Mouse (Mus musculus) frontal cortex, adult (tissue): ENCODE data around the gene Gm11985.

Source experiments
- ATAC-seq: cut with Nextera tagmentation; 2 replicates; pipeline ENCODE4 v1.9.2; 2017; ENCODE audit warnings: mild to moderate bottlenecking, moderate library complexity, mixed read lengths; ENCODE audit not compliant: low TSS enrichment

Gm11985 gene

GRCm38 (mm10) chr11:7200393-7200783, 12.0 kb upstream of the Gm11985 start:
- no peak for ATAC-seq

DNA sequence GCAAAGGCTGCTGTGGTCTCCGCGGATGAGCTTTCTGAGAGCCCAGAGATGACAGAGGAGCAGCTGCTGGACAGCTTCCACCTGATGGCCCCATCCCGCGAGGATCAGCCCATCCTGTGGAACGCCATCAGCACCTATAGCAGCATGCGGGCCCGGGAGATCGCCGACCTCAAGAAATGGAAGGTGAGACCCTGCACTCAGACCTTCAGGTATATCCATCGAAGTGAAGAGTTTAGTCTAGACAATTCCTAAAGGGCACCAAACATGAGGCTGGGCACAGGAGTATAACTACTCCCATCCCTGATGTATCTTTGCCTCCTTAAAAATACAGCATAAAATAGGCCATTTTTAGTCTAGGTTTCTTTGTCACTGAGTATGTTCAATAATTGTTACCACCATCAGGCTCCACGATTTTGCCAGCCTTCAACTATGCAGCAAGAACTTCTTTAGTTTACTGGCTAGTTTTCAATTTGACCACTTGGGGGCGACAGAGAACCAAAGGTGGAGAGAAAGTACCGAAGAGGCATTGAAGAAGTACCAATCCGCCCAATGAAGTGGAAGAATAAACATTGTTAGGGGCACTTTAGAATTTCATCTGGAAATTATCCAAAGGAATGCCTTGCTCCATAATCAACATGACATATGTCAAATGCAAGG, 11.5 kb upstream of the Gm11985 start:
- ATAC-seq: peak; percentile 94

GRCm38 (mm10) chr11:7198481-7199256, 10.3 kb upstream of the Gm11985 start:
- ATAC-seq: no peak

GRCm38 (mm10) chr11:7198006-7198405, 9.6 kb upstream of the Gm11985 start:
- no peak for ATAC-seq

- no peak for ATAC-seq
These were observed 9.1 kb upstream of the Gm11985 start, which contains the start of gene Igfbp1 for GRCm38 (mm10) chr11:7197491-7197941. Gene Igfbp1 (plus strand): TSS chr11:7197782.

GRCm38 (mm10) chr11:7195312-7195685, 6.9 kb upstream of the Gm11985 start:
- ATAC-seq: no peak

- no peak for ATAC-seq
These were observed 6.3 kb upstream of the Gm11985 start for GRCm38 (mm10) chr11:7194432-7195311.

DNA sequence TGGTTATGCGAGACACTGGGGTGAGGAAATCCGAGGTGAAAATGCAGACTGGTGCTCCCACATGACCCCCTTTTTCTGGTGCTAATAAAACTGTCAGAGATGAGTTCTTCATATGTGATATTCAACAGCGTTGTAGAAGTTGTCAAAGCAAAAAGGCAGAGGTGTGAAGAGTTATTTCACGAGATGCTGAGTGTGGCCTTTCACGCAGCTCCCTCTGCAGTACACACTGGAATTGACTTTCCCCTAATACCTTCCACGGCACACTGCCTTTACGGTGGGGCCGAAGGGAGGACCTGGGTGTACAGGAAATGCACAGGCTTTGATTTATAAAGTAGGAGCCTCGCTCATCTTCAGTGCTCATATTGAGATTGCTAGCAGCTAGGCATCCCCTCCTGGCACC, 4.8 kb upstream of the Gm11985 start:
- ATAC-seq: 0 out of 2 replicates have a peak, but pooled peaks have one; percentile 32

DNA sequence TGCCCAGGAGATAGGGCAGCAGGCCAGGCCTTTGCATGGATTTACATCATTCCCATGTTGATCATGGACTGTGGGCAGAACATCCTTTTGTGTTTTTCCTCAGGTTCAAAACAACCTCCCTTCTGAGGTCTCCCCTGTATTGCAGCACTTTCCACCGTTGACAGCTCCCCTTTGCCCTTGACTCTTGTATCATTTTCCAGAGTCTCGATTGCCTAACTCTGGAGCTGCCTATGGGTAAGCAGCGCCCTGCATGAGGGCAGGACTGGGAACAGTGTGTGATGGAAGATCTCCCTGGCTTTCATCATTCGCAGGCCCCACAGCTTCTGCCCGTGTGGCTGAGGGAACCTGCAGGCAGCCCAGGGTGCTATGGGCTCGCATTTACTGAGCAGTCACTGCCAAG, 4.3 kb upstream of the Gm11985 start:
- ATAC-seq: no peak

GRCm38 (mm10) chr11:7187472-7187871, 897 bp downstream of the Gm11985 start:
- ATAC-seq: no peak

- no peak for ATAC-seq
These were observed 3.9 kb downstream of the Gm11985 start for GRCm38 (mm10) chr11:7184420-7184819.

GRCm38 (mm10) chr11:7182409-7183042, 5.8 kb downstream of the Gm11985 start:
- no peak; the same call in 1 of the 2 replicates for ATAC-seq

DNA sequence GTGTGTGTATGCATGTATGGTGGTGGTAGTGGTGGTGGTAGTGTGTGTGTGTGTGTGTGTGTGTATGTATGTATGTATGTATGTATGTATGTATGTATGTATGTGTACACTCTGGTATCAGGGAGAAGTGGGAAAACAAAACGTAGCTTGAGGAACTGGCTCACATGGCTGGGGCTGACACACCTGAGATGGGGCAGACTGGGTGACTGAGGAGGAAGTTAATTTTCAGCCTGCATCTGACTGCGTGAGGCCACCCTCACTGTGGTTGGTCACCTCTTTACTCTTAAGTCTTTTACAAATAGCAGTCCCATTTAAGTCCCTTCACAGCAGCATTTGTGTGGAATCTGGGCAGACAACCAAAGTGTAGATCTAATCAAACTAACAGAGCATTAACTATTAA, 9.1 kb downstream of the Gm11985 start:
- no peak for ATAC-seq

DNA sequence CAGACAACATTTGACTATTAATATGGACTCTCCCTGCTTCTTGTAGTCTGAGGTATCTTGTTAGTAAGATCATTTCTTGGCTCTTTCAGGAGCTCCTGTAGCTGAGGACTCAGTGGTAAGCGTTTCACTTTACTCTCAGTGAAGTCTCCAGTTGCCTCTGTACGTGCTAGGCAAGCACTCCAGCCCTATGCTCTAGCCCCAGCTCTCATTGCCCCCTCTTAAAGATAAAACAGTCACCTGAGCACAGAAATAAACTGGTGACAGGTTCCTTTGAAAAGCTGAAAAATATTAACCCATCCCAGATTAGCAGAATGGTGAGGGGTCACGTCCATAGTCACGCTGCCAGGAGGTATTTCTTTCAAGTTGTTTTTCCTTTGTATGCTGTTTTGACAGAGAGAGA, 9.6 kb downstream of the Gm11985 start:
- ATAC-seq: no peak

DNA sequence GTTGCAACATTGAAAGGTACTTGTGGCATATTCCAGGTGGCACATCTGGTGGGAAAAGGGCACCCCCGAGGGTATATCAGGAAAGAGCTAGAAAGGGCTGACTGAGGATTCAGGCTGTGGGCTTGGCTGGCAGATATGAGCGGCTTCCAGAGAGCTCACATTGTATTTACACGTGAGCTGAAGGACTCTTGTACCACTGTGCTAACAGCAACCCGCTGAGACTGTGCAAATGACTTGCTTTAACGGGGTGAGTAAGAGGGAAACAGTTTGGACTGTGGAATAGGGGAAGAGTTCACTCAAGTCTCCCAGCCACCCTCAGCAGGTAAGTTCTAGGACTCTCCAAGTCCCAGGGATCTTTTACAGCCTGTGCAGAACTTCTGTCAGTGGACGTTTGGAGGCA, 14.7 kb downstream of the Gm11985 start:
- ATAC-seq: no peak

DNA sequence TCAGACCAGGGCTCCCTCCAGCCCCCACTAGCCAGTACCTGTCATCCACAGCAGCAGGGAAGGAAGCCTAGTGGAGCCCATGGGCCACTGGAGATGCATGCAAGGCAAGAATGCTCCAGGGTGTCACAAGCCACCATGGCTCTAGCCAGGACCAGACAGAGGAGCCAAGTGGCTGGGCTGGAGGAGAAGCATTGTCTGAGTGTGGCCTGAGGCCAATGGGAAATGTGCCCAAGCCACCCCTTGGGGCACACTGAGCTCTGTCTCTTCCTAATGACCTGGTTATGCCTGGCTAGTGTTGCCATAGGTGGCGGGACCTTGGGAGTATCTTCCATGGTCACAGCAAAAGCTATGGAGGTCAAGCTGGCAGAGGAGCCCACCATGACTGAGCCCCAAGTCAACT, 18.7 kb downstream of the Gm11985 start:
- no peak for ATAC-seq

DNA sequence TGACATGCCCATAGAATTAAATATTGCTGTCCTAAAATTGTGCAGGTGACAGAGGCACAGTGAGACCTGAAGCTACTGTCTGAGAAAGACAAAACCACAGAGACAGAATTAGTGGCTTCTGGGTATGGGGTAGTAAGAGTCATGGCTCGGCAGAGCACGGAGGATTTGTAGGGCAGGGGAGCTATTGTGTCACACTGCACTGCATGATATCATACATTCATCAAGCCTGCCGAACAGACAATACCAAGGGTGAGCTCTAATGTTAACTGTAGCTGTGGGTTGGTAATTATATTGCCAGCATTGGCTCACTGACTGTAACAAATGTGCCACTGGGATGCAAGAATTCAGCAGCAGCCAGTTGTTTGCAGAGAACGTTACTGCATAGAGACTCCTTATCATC, 24.0 kb downstream of the Gm11985 start:
- no peak for ATAC-seq

GRCm38 (mm10) chr11:7161502-7162174, 26.7 kb downstream of the Gm11985 start:
- peak; percentile 60 for ATAC-seq

- ATAC-seq: peak; percentile 60
These were observed 27.7 kb downstream of the Gm11985 start for GRCm38 (mm10) chr11:7160637-7161101.

GRCm38 (mm10) chr11:7160146-7160545, 28.2 kb downstream of the Gm11985 start:
- ATAC-seq: no peak

DNA sequence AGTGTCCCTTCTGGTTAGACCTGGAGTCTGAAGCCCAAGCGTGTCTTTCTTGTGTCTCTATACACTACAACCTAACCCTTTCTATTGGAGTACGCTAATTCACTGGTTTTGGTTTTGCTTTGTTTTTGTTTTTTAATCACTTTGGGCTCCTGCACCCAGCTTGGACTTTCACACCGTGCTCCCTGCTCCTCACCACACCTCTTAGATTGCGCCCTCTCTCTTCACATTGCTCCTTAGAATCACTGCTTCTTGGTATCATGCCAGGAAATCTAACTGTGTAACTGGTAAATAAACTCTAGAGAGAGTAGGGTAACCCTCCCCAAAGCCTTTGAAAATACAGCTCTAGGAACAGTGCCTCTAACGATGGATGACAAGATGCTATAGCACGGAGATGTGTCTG, 30.2 kb downstream of the Gm11985 start:
- ATAC-seq: no peak
